Mouse (Mus musculus) brain, adult 2 months (tissue): ENCODE data around the gene Retreg3.

Experiments
- DNase-seq: peaks from one replicate; pipeline ENCODE4 v3.0.0; 2011; ENCODE audit warnings: low read depth, low spot score

Gene Retreg3

GRCm38 (mm10) chr11:101052751-101053473, 66.8 kb downstream of the Retreg3 start:
- DNase-seq, result peak; percentile 69

- no peak for DNase-seq
Observed at GRCm38 (mm10) chr11:101051617-101052016, 68.1 kb downstream of the Retreg3 start.

- peak; percentile 76 for DNase-seq
Observed at GRCm38 (mm10) chr11:101051051-101051493, 68.6 kb downstream of the Retreg3 start.

- DNase-seq, result peak; percentile 90
Observed at GRCm38 (mm10) chr11:101050359-101050758, 69.3 kb downstream of the Retreg3 start.

- no peak for DNase-seq
Observed at GRCm38 (mm10) chr11:101047502-101047901, 72.2 kb downstream of the Retreg3 start.

GRCm38 (mm10) chr11:101046440-101046839, 73.3 kb downstream of the Retreg3 start:
- DNase-seq, result no peak
